Mouse (Mus musculus): Measurements from ENCODE around the gene Slc30a1. TPM values are rescaled to one million over a fixed set of nuclear protein-coding genes. Genes with fewer than 3 reads are reported as not detected.

Gene Slc30a1
- polyA plus RNA-seq (2012; ENCODE audit: insufficient read depth, insufficient read length, missing spikeins) = 4.5 and 5.8 TPM in 2 replicates

DNA sequence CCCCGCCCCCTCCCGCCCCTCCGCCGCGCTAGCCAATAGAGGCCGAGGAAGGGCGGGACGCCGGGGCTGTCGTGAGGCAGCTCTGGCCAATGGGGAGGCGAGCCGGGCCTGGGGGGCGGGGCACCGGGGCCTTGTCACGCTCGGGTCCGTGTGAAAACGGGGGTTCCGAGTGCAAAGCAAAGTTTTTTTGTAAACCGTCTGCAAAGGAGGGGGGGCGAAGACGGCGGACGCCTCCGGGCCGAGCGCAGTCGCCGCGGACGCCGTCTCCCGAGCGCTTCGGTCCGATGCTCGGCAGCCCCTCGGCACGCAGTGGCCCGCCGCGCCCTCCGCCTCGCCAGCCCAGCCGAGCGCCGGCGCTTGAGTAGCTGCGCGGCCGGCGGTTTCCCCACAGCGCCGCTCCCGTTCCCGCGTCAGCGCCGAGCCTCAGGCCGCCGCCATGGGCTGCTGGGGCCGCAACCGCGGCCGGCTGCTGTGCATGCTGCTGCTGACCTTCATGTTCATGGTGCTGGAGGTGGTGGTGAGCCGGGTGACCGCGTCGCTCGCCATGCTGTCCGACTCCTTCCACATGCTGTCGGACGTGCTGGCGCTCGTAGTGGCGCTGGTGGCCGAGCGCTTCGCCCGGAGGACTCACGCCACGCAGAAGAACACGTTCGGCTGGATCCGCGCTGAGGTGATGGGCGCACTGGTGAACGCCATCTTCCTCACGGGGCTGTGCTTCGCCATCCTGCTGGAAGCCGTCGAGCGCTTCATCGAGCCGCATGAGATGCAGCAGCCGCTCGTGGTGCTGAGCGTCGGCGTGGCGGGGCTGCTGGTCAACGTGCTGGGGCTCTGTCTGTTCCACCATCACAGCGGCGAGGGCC, at the start of gene Slc30a1:
Gene Slc30a1, plus strand, starts transcription at position 197 of the 860 bp plus-strand sequence.
- peak within 1 kb of the TSS; percentile 18 for H3K27ac ChIP-seq (replicated peaks; ENCODE audit: low read depth, low read length)
- peak within 1 kb of the TSS; percentile 73 for H3K4me3 ChIP-seq (ENCODE audit: insufficient read depth, low read depth, low read length)
- H3K4me1 ChIP-seq (ENCODE audit: control insufficient read depth, insufficient read depth, insufficient read length, low read length) = peaks cover 8% of the 10 kb centered on the region

DNA sequence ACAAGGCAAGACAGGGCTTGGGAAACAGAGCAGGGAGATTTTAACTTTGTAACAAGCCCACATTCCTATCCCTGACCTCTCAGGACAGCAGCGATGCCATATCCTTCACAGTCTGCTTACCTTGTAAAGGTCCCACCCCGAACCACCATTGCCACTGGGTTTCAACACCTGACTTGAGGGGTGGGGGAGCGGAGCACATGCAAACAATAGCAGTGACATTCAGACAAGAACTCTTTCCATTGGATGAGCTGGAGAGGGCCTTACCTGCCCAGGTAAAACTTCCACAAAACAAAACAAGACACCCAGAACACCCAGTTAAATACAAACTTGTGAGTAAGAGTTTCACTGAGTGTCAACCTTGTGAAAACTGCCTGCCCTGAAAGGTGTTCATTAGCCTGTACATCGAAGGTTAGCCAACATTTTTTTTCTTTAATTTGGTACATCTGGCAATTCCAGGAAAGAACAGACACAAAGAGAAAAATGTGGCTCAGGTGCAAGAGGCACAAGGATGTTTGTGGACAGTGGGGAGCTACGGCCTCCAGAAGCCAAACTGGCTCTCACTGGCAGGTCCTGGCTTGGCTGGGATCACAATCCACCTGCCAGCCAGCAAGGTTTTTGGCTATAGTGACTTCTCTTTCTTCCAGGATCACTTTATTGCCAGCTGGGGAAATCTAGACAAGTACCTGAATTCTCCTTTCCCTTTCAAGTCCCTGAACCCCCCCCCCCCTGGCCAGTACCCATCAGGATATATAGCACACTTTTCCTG, 49.5 kb upstream of the Slc30a1 start:
- Histone ChIP-seq H3K4me3 (ENCODE audit: insufficient read depth, low read depth, low read length) (no peak overlapping the region), H3K27ac (replicated peaks; ENCODE audit: low read depth, low read length) (no peak overlapping the region), H3K4me1 (ENCODE audit: control insufficient read depth, insufficient read depth, insufficient read length, low read length) (no peaks in the 10 kb centered on the region)

DNA sequence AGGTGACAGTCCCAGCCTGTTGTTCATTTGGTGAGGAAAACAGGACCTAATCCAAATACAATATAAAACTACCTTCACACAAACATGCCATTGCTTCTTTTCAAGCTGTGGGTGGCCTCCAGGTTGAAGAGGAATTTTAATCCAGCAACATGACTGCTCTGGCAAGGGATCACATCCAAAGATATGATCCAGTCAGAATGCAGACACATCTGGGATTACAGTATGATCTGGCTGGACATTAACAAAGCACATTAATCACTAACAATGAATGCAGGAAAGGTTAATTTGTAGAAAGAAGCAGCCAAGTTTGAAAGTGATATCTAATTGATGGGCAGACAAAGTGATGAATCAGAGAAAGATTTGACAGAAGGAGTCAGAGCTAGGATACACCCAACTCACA, 48.4 kb upstream of the Slc30a1 start:
- Histone ChIP-seq H3K4me1 (ENCODE audit: control insufficient read depth, insufficient read depth, insufficient read length, low read length) (no peaks in the 10 kb centered on the region), H3K4me3 (ENCODE audit: insufficient read depth, low read depth, low read length) (no peak overlapping the region), H3K27ac (replicated peaks; ENCODE audit: low read depth, low read length) (no peak overlapping the region)

DNA sequence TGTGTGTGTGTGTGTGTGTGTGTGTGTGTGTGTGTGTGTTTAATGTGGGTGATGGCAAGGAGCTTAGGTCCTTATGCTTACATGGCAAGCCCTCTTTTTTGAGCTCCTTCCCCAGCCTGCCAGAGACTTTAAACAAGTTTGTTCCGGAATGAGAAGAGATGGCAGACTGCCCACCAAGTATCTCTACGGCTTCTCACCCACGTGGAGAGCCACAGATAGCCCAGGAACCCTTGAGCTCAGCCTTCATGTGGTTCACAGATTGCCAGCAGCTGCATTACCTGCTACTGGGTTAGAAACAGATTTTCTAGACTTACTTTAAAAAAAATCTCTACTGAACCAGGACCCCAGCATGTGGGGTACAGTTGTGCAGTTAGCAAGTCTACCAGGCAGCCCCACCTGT, 46.7 kb upstream of the Slc30a1 start:
- H3K27ac ChIP-seq (replicated peaks; ENCODE audit: low read depth, low read length) = no peak overlapping the region
- no peaks in the 10 kb centered on the region for H3K4me1 ChIP-seq (ENCODE audit: control insufficient read depth, insufficient read depth, insufficient read length, low read length)
- H3K4me3 ChIP-seq (ENCODE audit: insufficient read depth, low read depth, low read length) = no peak overlapping the region

DNA sequence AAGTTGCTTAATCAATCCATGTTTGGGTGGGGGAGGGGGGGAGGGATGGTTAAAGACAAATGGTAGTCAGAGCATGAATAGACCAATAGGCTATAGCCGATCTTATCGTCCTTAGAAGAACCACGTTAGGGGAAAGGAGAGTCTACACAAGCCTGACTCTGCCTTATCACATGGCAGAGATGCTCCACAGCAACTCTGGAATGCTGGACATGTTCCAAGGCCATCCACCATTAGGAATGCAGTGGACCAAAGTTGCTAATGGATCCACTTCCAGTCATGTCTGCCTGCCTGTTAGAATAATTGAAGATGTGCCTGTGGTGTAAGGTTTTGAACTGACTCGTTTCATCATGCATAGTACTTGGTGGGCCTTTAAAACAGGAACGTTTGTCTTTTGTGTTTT, 45.3 kb upstream of the Slc30a1 start:
- H3K4me1 ChIP-seq (ENCODE audit: control insufficient read depth, insufficient read depth, insufficient read length, low read length) = no peaks in the 10 kb centered on the region
- no peak overlapping the region for H3K27ac ChIP-seq (replicated peaks; ENCODE audit: low read depth, low read length)
- no peak overlapping the region for H3K4me3 ChIP-seq (ENCODE audit: insufficient read depth, low read depth, low read length)

DNA sequence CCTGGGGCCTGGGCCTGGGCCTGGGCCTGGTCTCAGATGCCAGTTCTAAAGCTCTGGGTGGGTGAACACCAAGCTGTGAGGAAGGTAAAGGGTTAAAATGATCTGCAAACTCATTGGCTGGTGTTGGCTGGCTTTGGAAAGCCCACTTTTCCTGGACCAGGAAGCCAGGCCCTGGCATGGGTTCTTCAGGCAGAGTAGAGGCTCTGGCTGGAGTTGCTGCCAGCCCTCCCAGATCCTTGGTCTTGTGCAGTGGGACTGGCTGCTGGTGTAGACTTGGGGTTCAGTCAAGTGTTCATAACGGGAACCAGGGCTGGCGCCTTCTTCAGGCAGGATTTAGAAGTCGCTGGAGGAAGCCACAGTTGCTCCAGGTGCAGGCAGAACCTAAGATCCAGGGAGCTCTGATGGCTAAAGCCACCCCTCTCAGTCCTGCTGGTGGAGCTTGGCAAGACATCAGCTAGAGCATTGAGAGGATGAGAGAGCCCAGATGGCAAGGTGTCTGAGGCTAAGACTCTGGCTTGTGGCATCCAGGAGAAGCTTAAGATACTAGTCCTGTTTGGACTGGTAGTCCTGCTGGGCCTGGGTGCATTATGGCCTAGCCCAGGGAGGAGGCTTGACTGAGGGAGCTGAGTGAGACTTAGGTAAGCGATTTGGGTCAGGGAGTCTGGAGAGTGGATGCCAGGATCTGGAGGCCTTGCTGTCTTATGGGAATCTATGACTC, 42.6 kb upstream of the Slc30a1 start:
- Histone ChIP-seq H3K27ac (replicated peaks; ENCODE audit: low read depth, low read length) (no peak overlapping the region), H3K4me1 (ENCODE audit: control insufficient read depth, insufficient read depth, insufficient read length, low read length) (no peaks in the 10 kb centered on the region)

DNA sequence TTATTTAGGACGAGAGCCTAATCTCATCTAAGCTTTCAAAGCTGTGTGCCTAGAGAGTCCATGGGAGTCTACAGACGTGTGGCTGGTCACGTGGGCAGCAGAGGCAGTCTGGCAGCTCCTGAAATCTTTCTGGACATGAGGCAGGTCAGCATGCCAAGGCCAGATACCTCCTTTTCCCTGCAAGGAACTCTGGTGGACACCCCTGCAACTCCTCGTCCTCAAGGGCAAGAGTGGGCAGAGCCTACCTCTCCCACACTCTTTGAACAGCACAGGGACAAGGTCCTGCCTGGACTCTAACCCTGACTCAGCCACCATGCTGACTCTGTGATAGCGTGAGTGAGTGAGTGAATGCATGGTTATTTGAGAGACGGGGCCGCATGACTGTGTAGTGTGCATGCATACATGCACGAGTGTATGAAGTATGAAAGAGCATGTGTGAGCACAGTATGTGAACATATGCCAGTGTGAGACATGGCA, 42.0 kb upstream of the Slc30a1 start:
- Histone ChIP-seq H3K4me1 (ENCODE audit: control insufficient read depth, insufficient read depth, insufficient read length, low read length) (no peaks in the 10 kb centered on the region), H3K4me3 (ENCODE audit: insufficient read depth, low read depth, low read length) (no peak overlapping the region), H3K27ac (replicated peaks; ENCODE audit: low read depth, low read length) (no peak overlapping the region)

More for the DNA sequence above, 42.6 kb upstream of the Slc30a1 start:
- H3K4me3 ChIP-seq (ENCODE audit: insufficient read depth, low read depth, low read length) = no peak overlapping the region

DNA sequence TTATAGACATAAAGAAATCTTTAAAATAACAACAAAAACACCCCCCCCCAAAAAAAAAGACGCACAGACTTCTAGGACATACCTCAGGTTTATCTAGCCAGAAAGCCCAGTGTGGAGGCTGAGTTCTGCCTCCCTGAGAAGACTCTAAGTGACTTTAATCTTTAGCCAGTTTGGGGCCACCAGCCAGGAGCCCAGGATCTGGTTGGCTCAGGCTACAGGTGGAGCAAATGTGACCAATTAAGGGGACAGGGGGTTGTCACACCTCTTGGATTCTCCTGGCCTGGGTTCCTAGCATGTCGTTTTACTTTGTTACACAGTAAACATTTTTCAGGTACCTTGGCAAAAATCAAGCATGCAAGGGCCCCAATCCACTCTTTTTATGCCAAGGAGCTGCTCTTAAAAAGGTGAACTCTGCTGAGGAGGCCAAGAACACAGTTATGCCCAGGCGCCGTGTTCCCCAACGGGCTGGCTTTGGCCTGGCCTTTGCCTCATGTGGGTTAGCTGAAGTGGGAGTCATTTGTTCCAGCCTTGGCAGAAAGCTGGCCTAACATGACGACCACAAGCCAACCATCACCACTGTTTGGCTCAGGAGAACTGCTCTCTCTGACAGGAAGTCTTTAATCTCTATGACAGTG, 34.4 kb upstream of the Slc30a1 start:
- Histone ChIP-seq H3K27ac (replicated peaks; ENCODE audit: low read depth, low read length) (no peak overlapping the region), H3K4me3 (ENCODE audit: insufficient read depth, low read depth, low read length) (no peak overlapping the region), H3K4me1 (ENCODE audit: control insufficient read depth, insufficient read depth, insufficient read length, low read length) (no peaks in the 10 kb centered on the region)

DNA sequence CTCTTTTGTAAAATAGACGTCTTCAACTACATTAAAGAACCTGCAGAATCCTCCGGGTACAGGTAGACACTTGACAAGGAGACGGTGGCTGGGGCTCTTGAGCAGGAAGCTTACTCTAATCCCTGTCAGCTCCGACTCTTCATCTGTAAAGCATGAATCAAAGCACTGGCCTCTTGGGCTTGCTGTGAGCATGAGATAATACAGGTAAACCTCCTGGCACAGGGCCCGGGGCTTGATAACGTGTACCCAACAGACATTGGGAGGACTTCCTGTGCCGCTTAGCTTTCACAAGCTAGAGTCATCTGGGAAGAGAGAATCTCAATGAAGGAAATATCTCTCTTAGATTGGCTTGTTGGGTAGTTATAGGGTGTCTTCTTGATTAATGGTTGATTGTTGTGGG, 31.6 kb upstream of the Slc30a1 start:
- Histone ChIP-seq H3K27ac (replicated peaks; ENCODE audit: low read depth, low read length) (no peak overlapping the region), H3K4me3 (ENCODE audit: insufficient read depth, low read depth, low read length) (no peak overlapping the region), H3K4me1 (ENCODE audit: control insufficient read depth, insufficient read depth, insufficient read length, low read length) (no peaks in the 10 kb centered on the region)

DNA sequence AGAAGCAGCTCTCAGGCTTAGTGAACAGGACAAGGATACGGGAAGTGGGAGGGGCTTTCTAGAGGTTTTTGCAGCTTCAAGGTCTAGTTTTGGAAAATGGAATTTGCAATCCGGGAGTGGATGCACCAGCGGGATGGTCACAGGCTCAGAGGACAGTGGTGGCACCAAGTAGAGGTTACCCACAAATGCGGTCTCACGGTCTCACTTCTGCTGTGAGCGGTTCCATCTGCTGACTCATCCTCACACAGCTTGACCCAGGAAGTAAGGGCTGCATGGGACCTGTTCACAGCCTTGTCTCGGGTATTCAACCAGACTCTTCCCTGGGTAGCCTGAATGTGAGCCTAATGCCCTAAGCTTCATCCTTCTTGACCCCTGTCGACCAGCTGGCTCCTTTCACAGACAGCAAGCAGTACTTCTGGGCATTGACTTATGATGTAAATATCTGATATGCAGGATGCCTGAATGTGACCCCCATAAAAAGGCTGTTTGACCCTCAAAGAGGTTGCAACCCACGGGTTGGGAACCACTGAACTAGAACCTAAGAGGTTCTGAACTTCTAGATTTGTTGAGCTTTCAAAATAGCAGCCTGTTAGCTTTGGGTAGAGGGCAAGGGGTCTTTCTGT, 30.8 kb upstream of the Slc30a1 start:
- H3K4me3 ChIP-seq (ENCODE audit: insufficient read depth, low read depth, low read length) = no peak overlapping the region
- no peak overlapping the region for H3K27ac ChIP-seq (replicated peaks; ENCODE audit: low read depth, low read length)
- no peaks in the 10 kb centered on the region for H3K4me1 ChIP-seq (ENCODE audit: control insufficient read depth, insufficient read depth, insufficient read length, low read length)

DNA sequence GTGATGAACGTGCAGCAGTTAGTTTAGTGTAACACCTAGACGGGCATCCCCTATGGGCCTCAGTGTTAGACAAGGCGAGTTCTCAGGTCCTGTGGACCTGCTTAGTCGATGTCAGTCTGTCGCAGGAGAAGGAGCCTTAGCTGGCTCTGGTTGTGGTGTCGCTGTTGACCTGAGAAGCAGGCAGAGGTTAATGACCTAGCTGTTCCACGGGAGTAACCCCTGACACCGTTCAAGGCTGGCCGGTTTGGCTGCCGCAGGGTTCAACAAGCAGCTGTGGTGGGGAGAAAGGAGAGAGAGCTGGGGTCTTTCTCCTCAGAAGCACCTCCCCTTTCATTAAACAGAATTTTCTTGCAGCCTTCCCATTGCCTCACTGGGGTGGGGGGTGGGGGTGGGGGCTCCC, 28.9 kb upstream of the Slc30a1 start:
- Histone ChIP-seq H3K27ac (replicated peaks; ENCODE audit: low read depth, low read length) (no peak overlapping the region), H3K4me1 (ENCODE audit: control insufficient read depth, insufficient read depth, insufficient read length, low read length) (no peaks in the 10 kb centered on the region), H3K4me3 (ENCODE audit: insufficient read depth, low read depth, low read length) (no peak overlapping the region)

DNA sequence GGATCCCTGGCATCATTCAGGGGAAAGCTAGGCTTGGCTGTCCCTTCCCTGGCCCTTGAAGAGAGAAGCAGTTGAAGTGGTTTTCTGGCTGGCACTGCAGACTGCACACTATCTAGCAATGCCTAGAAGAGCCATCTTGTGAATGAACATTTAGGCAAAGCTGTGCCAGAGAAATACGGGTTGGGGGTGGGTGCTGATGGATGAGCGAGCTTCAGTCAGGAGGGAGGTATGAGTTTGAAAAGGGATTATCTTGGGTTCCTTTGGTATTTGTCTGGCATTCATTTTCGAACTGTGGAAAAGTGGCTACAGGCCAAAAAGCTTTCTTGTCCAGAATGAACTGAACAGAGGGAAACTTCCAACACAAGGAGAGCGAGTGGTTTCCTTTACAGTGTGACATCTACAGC, 28.0 kb upstream of the Slc30a1 start:
- Histone ChIP-seq H3K4me3 (ENCODE audit: insufficient read depth, low read depth, low read length) (no peak overlapping the region), H3K27ac (replicated peaks; ENCODE audit: low read depth, low read length) (no peak overlapping the region), H3K4me1 (ENCODE audit: control insufficient read depth, insufficient read depth, insufficient read length, low read length) (no peaks in the 10 kb centered on the region)

DNA sequence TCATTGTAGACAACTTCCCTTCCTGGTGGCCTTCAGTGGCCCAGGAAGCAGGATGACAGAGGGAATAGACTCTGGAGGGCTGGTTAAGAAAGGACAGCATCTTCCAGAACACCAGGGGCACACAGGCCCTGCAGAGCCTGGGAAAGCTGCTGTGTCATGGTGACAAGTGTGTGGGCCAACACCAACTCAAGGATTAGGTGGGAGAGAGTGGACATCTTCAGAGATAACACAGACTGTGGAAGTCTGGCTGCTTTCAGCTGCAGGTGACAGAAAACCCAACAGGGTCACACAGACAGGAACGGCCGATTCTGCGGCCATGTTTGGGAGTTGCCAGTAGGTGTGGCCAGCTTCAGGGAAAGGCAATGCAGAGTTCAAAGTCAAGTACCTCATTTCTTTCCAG, 26.3 kb upstream of the Slc30a1 start:
- Histone ChIP-seq H3K4me1 (ENCODE audit: control insufficient read depth, insufficient read depth, insufficient read length, low read length) (no peaks in the 10 kb centered on the region), H3K27ac (replicated peaks; ENCODE audit: low read depth, low read length) (no peak overlapping the region)

DNA sequence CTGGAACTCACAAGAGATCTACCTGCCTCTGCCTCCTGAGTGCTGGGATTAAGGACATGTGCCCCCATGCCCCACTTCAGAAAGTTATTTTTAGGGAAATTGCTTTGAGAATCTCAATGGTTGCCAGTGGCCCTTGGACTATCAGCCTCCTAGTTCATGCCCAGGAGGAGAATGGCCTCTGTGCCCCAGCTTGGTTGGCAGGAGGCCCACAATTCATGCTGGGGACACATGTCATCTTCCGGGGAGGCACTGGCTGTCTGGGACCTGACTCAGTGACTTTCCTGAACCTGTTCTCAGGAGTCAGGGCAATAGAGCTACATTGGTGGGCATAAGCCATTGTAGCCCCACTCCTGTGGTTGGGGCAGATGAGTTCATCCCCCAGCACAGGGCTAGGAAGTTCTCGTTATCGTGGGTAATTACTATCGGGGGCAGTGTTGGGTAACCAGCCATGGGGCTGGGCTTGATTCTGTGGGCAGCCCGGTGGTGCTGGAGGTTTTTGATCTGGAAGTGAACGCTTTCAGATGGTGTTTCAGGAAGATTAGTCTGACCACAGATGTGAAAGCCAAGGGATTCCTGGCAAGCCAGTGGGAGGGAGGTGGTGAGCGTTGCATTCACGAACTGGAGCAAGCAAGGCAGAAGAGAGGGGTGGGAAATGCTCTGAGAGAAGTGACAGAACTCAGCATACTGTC, 25.5 kb upstream of the Slc30a1 start:
- Histone ChIP-seq H3K4me3 (ENCODE audit: insufficient read depth, low read depth, low read length) (no peak overlapping the region), H3K27ac (replicated peaks; ENCODE audit: low read depth, low read length) (no peak overlapping the region), H3K4me1 (ENCODE audit: control insufficient read depth, insufficient read depth, insufficient read length, low read length) (no peaks in the 10 kb centered on the region)

More for the DNA sequence above, 26.3 kb upstream of the Slc30a1 start:
- no peak overlapping the region for H3K4me3 ChIP-seq (ENCODE audit: insufficient read depth, low read depth, low read length)

Data from brown adipose tissue, adult 24 weeks (tissue).